Mouse (Mus musculus) heart, embryonic 15.5 days (tissue): ENCODE measurements around the gene Mrpl53. TPM values are rescaled to one million over a fixed set of nuclear protein-coding genes. Genes with fewer than 3 reads are reported as not detected.

Experiments
- ATAC-seq: fragments of 200-750 bp; cut with Nextera tagmentation; replicated peaks from 2 replicates; pipeline ENCODE4 v1.8.0; 2017; ENCODE audit warnings: low read depth, moderate TSS enrichment; ENCODE audit not compliant: insufficient number of reproducible peaks, insufficient read depth, low FRiP score
- H3K27ac ChIP-seq: fragments of 300-500 bp; sonication (generic); 2 replicates; pipeline ENCODE4 v1.5.1; 2015; ENCODE audit warnings: mild to moderate bottlenecking, inconsistent platforms
- H3K27me3 ChIP-seq: fragments of 300-500 bp; sonication (generic); 2 replicates; pipeline ENCODE4 v1.6.1; 2015; ENCODE audit warnings: inconsistent platforms
- H3K36me3 ChIP-seq: fragments of 300-500 bp; sonication (generic); 2 replicates; pipeline ENCODE4 v1.6.1; 2015; ENCODE audit warnings: mild to moderate bottlenecking, inconsistent platforms
- H3K4me1 ChIP-seq: fragments of 300-500 bp; sonication (generic); replicated peaks from 2 replicates; pipeline ENCODE4 v1.6.1; 2015; ENCODE audit warnings: inconsistent platforms
- H3K4me2 ChIP-seq: fragments of 300-500 bp; sonication (generic); 2 replicates; pipeline ENCODE4 v1.6.1; 2015; ENCODE audit warnings: inconsistent platforms, mild to moderate bottlenecking, moderate library complexity
- H3K4me3 ChIP-seq: fragments of 300-500 bp; sonication (generic); 2 replicates; pipeline ENCODE4 v1.5.1; 2015; ENCODE audit warnings: mild to moderate bottlenecking, inconsistent platforms
- H3K9ac ChIP-seq: fragments of 300-500 bp; sonication (generic); 2 replicates; pipeline ENCODE4 v1.6.1; 2015; ENCODE audit warnings: mild to moderate bottlenecking, inconsistent platforms
- H3K9me3 ChIP-seq: fragments of 300-500 bp; sonication (generic); replicated peaks from 2 replicates; pipeline ENCODE4 v1.6.1; 2016; ENCODE audit warnings: inconsistent platforms
- WGBS: fragments of 180-500 bp; shearing (Covaris S2); methylation state at CpG from one replicate; pipeline ENCODE4 v1.1.7; 2015; ENCODE audit warnings: mixed read lengths; 5-methylcytosine and 5-hydroxymethylcytosine counted together
- polyA plus RNA-seq: library from polyadenylated mRNA; unstranded; fragments of >200 nt; fragmentation: Nextera tagmentation; extraction: Ambion mirVana; gene quantifications from 2 replicates; pipeline ENCODE4 v1.2.1, GENCODE M21; 2015

Mrpl53 gene
- polyA plus RNA-seq, 1 experiment from 2014 or later, result 164 TPM

DNA sequence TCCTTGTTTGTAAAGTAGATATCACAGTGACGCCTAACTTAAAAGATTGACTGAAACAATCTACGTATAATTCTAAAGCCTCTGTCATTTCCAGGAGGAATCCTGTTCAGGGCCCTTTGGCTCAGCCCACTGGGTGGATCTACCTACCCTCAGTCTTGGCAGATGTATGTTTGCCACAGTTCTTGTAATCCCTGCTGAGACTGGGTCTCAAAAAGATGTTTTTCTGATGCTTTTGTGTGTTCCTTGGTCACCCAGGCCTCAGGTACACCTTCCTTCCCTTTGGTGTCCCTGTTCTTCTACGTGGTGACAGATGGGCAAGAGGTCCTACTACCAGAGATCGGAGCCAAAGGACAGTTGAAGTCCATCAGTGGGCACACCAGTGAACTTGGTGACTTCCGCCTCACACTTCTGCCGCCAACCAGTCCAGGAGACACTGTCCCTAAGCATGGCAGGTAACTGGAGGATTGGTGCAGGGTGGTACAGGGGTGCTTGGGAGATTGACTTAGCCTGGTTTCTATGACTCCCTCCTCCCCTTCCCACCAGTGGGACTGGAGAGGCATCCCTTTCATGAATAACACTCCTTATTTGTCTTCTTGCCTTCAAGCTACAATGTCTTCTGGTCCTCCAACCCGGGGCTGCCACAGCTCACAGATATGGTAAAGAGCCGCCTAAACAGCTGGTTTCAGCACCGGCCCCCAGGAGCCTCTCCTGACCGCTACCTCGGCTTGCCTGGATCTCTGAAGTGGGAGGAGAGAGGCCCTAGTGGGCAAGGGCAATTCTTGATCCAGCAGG, 7.7 kb downstream of the Mrpl53 start:
- peak overlapping the region; percentile 83 for H3K9ac ChIP-seq
- no peak overlapping the region for H3K27ac ChIP-seq
- 68% methylated on average over 11 of the region's 11 CpGs for WGBS
- no peak for ATAC-seq
- H3K9me3 ChIP-seq, result no peaks in the 10 kb centered on the region
- peaks cover 44% of the 10 kb centered on the region for H3K4me1 ChIP-seq
- no peaks in the 10 kb centered on the region for H3K27me3 ChIP-seq
- H3K4me3 ChIP-seq, result peak overlapping the region; percentile 84
- peak overlapping the region; percentile 94 for H3K4me2 ChIP-seq
- peaks cover 12% of the 10 kb centered on the region; the same call in 1 of the 2 replicates for H3K36me3 ChIP-seq

DNA sequence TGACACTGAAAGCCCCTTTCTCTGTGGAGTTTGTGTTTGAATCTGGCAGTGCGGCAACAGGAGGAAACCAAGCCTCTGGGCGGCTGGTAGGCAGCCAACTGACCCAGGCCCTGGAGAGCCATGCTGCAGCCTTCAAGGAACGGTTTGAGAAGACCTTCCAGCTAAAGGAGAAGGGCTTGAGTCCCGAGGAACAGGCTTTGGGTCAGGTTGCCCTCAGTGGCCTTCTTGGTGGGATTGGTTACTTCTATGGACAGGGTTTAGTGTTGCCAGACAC, 8.3 kb downstream of the Mrpl53 start:
- WGBS, result 80% methylated on average over 4 of the region's 4 CpGs
- Histone ChIP-seq H3K4me3 (no peak overlapping the region), H3K4me1 (peaks cover 40% of the 10 kb centered on the region), H3K9ac (no peak overlapping the region), H3K36me3 (peaks cover 12% of the 10 kb centered on the region; the same call in 1 of the 2 replicates), H3K4me2 (no peak overlapping the region), H3K27ac (no peak overlapping the region), H3K27me3 (no peaks in the 10 kb centered on the region), H3K9me3 (no peaks in the 10 kb centered on the region)
- no peak for ATAC-seq

DNA sequence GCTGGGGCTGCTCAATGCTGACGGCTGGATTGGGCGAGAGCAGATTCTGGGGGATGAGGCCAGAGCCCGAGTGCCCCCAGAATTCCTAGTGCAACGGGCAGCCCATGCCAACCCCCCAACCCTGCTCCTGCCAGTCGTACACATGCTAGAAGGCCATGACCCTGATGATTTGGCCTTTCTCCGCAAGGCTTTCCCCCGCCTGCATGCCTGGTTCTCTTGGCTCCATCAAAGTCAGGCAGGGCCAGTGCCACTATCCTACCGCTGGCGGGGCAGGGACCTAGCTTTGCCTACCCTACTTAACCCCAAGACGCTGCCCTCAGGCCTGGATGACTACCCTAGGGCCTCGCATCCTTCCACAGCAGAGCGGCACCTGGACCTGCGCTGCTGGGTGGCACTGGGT, 8.8 kb downstream of the Mrpl53 start:
- 87% methylated on average over 13 of the region's 13 CpGs for WGBS
- no peaks in the 10 kb centered on the region for H3K9me3 ChIP-seq
- H3K4me3 ChIP-seq, result no peak overlapping the region
- H3K9ac ChIP-seq, result no peak overlapping the region
- ATAC-seq, result no peak
- H3K4me1 ChIP-seq, result peaks cover 42% of the 10 kb centered on the region
- H3K27me3 ChIP-seq, result no peaks in the 10 kb centered on the region
- H3K36me3 ChIP-seq, result peaks cover 12% of the 10 kb centered on the region; the same call in 1 of the 2 replicates
- H3K27ac ChIP-seq, result no peak overlapping the region
- H3K4me2 ChIP-seq, result no peak overlapping the region

DNA sequence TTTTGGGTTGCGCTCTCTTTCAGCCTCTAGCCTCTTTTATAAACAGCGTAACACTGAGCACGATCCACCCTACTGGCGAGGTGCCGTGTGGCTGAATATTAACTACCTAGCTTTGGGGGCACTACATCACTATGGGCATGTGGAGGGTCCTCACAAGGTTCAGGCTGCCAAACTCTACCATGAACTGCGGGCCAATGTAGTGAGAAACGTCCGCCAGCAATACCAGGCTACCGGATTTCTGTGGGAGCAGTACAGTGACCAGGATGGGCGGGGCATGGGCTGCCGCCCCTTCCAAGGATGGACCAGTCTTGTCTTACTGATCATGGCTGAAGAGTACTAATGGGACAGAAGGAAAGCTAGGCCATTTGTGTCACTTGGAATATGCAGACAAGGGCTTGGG, 9.5 kb downstream of the Mrpl53 start:
- H3K9me3 ChIP-seq, result no peaks in the 10 kb centered on the region
- H3K4me2 ChIP-seq, result no peak overlapping the region
- no peaks in the 10 kb centered on the region for H3K27me3 ChIP-seq
- H3K27ac ChIP-seq, result no peak overlapping the region
- H3K4me3 ChIP-seq, result no peak overlapping the region
- H3K9ac ChIP-seq, result no peak overlapping the region
- H3K4me1 ChIP-seq, result peaks cover 49% of the 10 kb centered on the region
- peaks cover 12% of the 10 kb centered on the region; the same call in 1 of the 2 replicates for H3K36me3 ChIP-seq
- WGBS, result 86% methylated on average over 11 of the region's 11 CpGs
- no peak for ATAC-seq

DNA sequence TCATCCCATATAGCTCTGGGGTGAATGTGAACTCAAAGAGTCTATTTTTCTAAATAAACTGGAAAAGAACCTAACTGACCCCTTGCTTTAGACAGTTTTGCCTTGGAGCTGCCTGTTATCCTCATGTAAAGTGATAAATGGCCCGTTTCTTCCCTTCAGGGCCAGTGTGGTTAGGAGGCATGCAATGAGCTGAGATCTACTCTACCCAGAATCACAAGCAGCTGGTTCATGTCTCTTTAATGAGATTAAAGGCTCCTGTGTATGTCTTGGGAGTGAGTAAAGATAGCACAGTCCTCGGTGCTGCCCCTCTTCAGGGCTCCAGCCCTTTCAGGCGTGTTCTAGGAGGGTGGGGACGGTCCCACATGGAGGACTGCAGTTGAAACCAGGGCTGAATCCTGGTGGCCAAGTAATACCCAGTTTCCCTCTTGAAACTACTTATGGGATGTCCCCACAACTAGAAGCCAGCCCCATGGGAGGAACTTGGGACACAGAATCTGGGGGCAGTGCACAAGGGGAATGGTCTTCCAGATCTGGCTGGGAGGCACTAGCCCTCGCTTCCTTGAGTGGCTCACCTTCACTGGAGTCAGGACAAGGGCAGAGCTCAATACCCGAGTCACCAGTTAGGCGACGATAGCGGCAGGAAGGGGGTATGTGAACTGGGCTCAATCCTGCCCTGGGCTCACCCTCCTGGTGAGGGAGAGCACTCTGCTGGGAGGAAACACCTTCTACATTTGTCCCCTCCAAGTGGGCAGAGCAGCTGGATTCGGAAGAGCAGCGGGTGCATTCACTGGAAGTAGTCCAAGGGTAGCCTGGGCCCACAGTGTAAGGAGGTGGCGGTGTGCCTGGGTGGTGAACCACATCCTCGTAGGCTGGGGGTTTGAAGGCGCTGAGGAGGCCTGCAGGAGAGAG, 10.2 kb downstream of the Mrpl53 start:
- Histone ChIP-seq H3K4me3 (no peak overlapping the region), H3K4me1 (peaks cover 53% of the 10 kb centered on the region), H3K4me2 (no peak overlapping the region), H3K27ac (peak overlapping the region; percentile 31; the same call in 1 of the 2 replicates), H3K9me3 (no peaks in the 10 kb centered on the region), H3K27me3 (no peaks in the 10 kb centered on the region), H3K9ac (no peak overlapping the region), H3K36me3 (peaks cover 16% of the 10 kb centered on the region; the same call in 1 of the 2 replicates)
- WGBS, result 74% methylated on average over 14 of the region's 14 CpGs
- ATAC-seq, result no peak

DNA sequence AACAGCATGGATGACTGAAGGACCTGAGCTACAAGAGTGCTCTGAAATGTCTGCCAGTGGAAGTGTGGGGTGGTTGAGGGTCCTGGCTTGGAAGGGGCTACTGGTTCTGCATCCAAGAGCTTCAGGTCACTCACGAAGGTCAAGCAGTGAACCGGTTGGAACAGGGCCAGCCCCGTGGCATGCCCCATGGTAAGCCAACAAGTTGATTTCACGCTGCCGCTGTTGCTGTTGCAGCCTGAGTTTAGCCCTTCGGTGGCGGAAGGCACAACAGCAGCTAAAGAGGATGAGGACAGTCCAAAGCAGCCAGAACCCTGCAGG, 10.9 kb downstream of the Mrpl53 start:
- Histone ChIP-seq H3K9me3 (no peaks in the 10 kb centered on the region), H3K36me3 (peaks cover 16% of the 10 kb centered on the region; the same call in 1 of the 2 replicates), H3K4me2 (peak overlapping the region; percentile 95; the same call in 1 of the 2 replicates), H3K9ac (no peak overlapping the region), H3K27me3 (no peaks in the 10 kb centered on the region), H3K27ac (peak overlapping the region; percentile 31; the same call in 1 of the 2 replicates), H3K4me3 (0 out of 2 replicates have a peak overlapping the region, but pooled peaks have one; percentile 77), H3K4me1 (peaks cover 54% of the 10 kb centered on the region)
- ATAC-seq, result no peak
- 75% methylated on average over 7 of the region's 7 CpGs for WGBS

DNA sequence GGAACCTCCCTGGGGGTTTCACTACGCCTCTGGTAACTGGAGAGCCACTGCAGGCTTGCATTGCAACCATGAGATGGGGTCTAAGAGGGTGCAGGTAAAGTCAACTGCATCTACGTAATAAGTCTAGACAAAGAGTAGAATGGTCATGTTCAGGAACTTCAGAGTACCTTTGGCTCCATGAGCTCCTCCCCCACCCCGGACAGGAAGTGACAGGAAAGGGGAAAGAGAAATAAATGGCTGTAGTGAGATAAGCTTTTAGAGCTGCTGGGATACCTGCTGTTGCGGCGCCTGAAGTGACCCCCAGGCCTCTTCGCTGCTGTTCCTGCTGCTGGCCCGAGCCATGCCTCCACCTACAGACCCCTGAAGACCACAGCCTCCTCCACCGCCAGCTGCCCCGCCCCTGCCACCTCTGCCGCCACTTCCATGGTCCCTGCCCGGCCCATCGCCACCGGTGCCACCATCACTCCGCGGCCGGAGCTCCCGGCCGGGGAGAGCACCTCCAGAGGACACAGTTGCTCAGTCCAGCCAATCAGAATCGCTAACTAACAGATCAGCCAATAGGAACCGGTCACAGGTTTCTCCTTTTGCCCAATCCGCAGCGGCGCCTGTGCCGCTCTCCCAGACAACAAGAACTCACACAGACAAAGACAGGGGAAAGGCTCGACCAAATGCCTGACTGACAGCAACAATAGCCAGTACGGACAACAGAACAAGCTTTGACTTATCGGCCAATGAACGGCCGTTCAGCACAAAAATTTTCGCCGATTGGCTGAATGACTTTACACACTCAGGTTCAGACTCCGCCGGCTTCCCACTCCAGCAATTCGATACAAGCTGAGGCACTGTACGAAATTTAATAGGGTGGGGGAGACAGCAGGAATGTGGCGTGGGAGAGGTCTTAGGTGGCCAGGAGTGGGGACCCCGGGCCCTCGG, 12.4 kb downstream of the Mrpl53 start, which contains the start of gene Wbp1:
Wbp1 (minus strand) TSS at position 630 of the 933 bp plus-strand sequence.
- peaks cover 49% of the 10 kb centered on the region for H3K4me1 ChIP-seq
- peak within 1 kb of the TSS; percentile 82 for H3K9ac ChIP-seq
- H3K9me3 ChIP-seq, result no peaks in the 10 kb centered on the region
- peak within 1 kb of the TSS; percentile 77 for H3K4me3 ChIP-seq
- no peaks in the 10 kb centered on the region for H3K27me3 ChIP-seq
- peak; percentile 96 for ATAC-seq
- peaks cover 16% of the 10 kb centered on the region; the same call in 1 of the 2 replicates for H3K36me3 ChIP-seq
- peak within 1 kb of the TSS; percentile 92 for H3K27ac ChIP-seq
- under 1% methylated on average over 38 of the region's 38 CpGs for WGBS
- H3K4me2 ChIP-seq, result peak within 1 kb of the TSS; percentile 95

DNA sequence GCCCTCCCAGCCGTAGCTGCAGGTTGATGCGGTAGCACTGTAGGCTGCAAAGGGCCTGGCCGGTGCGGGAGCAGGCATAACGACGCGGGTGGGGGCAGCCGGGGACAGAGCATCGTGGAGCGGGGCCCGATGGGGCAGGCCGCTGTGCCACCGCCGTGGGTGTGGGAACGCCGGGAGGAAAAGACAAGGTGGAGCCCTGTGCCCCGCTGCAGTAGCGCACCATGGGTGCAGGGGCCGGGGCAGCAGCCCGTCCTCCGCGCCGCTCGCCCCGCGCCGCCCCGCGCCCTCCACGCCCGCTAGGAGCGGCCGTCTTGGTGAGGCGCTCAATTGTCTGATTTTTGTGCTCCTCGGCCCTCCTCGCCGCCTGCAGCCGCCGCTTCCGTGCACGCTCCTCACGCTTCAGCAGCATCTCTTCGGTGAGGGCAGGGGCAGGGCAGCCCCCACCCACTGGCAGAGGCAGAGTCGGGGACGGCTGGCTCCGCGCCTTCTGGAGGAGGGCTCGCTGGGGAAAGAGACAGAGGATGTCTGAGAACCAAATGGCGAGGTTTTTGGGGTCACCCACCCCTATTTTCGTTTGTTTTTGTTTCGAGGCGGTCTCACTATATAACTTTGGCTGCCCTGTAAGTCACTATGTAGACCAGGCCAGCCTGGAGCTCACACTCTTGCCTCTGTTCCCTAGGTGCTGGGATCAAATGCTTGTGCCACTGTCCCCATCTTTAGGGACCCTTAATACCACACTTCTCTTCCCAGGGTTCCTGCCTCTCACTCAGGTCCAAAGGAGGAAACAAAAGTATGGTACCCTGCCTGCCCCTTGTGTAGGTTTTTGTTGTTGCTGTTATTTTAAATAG, 13.2 kb downstream of the Mrpl53 start:
- Histone ChIP-seq H3K36me3 (peaks cover 16% of the 10 kb centered on the region; the same call in 1 of the 2 replicates), H3K9ac (peak overlapping the region; percentile 80), H3K27me3 (no peaks in the 10 kb centered on the region), H3K9me3 (no peaks in the 10 kb centered on the region), H3K4me3 (peak overlapping the region; percentile 77), H3K4me1 (peaks cover 43% of the 10 kb centered on the region), H3K27ac (peak overlapping the region; percentile 92), H3K4me2 (peak overlapping the region; percentile 95)
- WGBS, result 2% methylated on average over 52 of the region's 52 CpGs
- ATAC-seq, result peak; percentile 42

DNA sequence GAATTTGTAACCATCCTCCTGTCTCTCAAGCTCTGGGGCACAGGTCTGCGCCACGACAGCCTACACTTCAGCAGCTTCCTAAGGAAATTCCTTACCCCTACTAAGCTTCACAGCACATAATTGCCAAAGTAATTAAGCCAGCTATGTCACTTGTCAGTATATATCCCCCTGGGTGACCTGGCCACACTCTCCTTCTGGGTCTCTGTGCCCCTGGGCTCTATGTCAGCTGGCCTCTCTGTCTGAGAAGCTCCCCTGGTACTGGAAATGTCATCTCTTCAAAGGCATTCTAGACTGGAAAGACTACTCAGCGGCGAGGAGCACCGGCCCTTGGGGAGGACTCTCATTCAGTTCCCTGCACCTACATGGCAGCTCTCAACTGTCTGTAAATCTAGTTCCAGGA, 14.1 kb downstream of the Mrpl53 start:
- peak overlapping the region; percentile 77; the same call in 1 of the 2 replicates for H3K4me3 ChIP-seq
- H3K4me2 ChIP-seq, result peak overlapping the region; percentile 95; the same call in 1 of the 2 replicates
- H3K27me3 ChIP-seq, result no peaks in the 10 kb centered on the region
- peaks cover 43% of the 10 kb centered on the region for H3K4me1 ChIP-seq
- ATAC-seq, result no peak
- H3K9me3 ChIP-seq, result no peaks in the 10 kb centered on the region
- peaks cover 8% of the 10 kb centered on the region; the same call in 1 of the 2 replicates for H3K36me3 ChIP-seq
- no peak overlapping the region for H3K27ac ChIP-seq
- H3K9ac ChIP-seq, result no peak overlapping the region
- WGBS, result 87% methylated on average over 5 of the region's 5 CpGs

DNA sequence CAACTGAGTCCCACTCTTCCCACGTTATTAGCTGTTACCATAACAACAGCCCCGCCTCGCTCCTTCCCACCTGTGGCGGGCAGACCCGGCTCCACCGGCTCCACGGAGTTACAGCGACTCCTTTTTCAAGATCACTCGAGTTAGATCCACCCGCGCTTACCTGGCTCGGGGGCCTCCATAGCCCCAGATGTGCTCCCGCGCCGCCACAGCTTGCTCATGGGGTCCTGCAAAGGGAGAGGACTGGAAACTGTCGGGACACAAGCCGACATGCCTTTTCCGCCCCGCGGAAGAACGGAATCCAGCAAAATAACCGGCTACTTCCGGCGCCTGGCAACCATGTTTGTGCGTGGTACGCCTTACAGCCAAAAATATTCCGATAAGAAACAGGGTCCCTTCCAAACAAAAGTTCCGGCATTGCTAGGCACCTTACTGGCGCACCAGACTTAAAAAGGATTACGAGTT, 16.0 kb downstream of the Mrpl53 start:
- H3K4me3 ChIP-seq, result peak overlapping the region; percentile 72
- WGBS, result under 1% methylated on average over 30 of the region's 30 CpGs
- H3K9ac ChIP-seq, result peak overlapping the region; percentile 77
- ATAC-seq, result no peak
- H3K27me3 ChIP-seq, result no peaks in the 10 kb centered on the region
- no peaks in the 10 kb centered on the region for H3K9me3 ChIP-seq
- H3K36me3 ChIP-seq, result peaks cover 4% of the 10 kb centered on the region; the same call in 1 of the 2 replicates
- H3K27ac ChIP-seq, result peak overlapping the region; percentile 68
- H3K4me1 ChIP-seq, result peaks cover 35% of the 10 kb centered on the region
- peak overlapping the region; percentile 93 for H3K4me2 ChIP-seq
